Mouse (Mus musculus) hematopoietic stem cell, adult 5-6 weeks (primary cell): ENCODE measurements around the gene Pnkp. TPM values are rescaled to one million over a fixed set of nuclear protein-coding genes. Genes with fewer than 3 reads are reported as not detected.
"Not testable (repeated sequence)": the region's sequence is repeated elsewhere in the genome, so short reads cannot be mapped to it uniquely, and the experiment has no call there.

Source experiments
- ATAC-seq, 2 experiments: fragments of 125-278 bp in 1 of 2; replicated peaks in 1 of 2; 2 replicates each; pipeline ENCODE4 v1.8.0; 2016 to 2017; ENCODE audit warnings: inconsistent platforms in 2 of 2, mild to moderate bottlenecking in 2 of 2, moderate number of reproducible peaks in 2 of 2, low read depth in 1 of 2, moderate TSS enrichment in 1 of 2; ENCODE audit not compliant: low FRiP score in 2 of 2, poor library complexity in 2 of 2, severe bottlenecking in 2 of 2, insufficient read depth in 1 of 2, low TSS enrichment in 1 of 2
- total RNA-seq: library from RNA; stranded (forward); fragments of 172-1452, 232-1000 nt; gene quantifications from 2 replicates; pipeline ENCODE4 v1.2.3, GENCODE M21; 2017

The Pnkp gene
- total RNA-seq, 1 experiment from 2014 or later: 30.0 TPM

- ATAC-seq: no peak
These were observed 4.5 kb downstream of the Pnkp start for GRCm38 (mm10) chr7:44861429-44861816.

DNA sequence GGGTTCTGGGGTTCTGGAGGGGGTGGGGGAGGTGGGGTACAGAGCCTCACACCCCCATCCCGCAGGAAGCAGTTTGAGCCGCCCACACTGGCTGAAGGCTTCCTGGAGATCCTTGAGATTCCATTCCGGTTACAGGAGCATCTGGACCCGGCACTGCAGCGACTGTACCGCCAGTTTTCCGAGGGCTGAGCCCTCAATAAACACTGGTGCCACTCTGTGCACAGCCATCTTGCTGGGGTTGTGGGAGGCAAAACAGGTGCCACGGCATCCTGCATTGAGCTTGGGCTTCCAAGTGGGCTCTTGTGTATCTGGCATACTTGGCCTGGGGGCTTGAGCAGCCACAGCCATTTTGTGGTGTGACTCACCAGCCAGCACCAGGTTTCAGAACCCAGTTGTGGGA lies 5.5 kb downstream of the Pnkp start:
- no peak for ATAC-seq

DNA sequence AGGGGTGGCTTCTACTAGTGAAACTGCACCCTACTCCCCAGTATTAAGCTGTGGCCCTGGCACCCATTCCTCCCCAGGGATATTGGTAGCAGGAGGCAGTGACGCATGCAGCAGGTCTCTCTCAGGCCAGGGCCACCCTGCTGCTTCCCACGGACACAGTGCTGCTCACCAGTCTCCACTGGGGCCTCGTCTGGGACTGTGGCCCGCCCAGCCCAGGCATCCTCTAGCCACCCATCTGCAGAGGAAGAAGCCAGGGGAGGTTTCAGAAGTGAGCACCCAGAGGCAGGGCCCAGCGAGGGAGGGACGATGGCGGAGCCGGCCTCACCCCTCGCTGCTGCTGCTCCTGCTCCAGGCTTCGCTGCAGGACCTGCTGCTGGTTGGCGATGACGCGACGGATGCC lies 6.3 kb downstream of the Pnkp start:
- ATAC-seq: no peak

DNA sequence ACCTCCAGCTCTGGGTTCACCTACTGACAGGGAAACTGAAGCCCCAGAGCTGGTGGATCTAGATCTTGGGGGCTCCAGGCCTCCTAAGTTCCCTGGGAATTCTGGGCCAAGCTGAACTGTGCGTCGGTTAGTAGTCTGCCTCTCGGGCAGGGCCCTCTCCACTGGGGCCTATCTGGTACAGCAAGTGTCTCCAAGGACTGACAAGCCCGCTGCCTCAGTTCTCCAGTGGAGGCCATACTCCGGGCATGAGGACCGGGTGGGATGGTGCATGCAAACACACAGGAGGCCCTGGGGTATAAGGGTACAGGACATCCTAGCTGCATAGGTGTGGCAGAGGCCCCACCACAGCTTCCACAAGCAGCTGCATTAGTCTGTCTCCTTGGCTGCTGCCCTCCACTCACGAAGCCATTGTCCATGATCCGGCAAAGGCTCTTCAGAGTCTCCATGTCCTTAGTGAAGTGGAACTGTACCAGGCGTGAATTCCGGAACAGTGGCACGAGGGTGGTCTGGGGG lies 7.1 kb downstream of the Pnkp start:
- ATAC-seq: no peak

DNA sequence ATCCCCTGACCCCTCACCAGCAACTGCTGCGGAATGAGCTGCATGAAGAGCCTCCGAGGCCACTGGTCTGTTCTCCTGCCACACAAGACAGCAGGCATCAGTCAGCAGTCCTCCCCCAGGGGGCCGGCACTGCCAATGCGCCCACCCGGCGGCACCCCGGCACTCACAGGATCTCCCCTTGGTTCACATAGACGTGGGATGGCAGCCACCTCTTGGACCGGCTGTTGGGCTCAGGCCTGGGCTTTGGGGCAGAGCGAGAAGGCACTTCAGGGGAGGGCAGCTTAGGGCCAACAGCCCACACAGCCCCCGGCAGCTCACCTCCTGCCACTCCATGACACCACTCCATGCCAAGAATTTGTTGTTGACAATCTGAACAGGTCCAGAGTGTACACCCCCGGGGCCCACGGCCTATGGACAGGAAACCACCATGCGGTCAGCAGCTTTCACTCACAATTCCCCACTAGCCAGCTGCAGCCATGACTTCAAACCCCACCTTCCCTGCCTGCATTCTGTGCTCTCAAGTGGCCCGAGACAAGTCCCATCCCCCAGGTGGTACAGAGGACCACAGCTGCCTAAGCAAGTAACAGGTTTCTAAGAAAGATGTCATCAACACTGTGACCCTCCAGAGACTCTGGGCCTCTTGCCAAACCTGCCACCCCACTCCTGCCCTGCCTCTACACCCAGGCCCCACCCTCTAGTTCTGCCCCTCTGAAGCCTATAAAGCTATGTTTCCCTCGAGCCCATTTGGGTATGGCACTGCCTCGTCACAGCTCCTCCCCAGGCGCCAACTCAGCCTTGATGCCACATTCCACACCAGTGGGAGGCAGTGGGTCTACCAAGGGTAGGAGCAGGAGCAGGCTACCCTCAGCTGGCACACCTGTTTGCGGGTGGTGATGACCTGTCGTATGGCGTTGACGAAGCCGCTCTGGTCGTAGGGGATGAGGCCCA lies 7.9 kb downstream of the Pnkp start:
- ATAC-seq: no peak

GRCm38 (mm10) chr7:44866276-44867009 lies 9.5 kb downstream of the Pnkp start:
- peak; percentile 22 to 39 for ATAC-seq

- no peak for ATAC-seq
These were observed 10.2 kb downstream of the Pnkp start for GRCm38 (mm10) chr7:44867010-44867702.

DNA sequence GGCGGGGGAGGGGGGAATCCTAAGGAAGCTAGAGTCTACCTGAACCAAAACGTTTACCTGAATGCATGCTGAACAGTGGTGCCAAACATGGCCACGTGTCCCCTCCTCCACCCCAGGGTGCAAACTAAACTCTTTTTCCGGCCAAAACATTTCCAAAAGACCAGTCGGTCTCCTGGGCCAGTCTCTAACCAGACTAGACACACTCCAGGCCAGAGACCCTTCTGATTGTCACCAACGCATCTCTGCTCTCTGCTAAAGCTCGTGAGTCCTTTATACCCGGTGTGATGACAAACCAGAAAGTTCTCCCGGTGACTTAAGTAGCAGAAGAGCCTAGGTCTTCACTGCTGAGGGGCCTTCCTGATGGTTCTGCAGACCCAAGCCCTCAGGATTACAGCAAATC lies 10.9 kb downstream of the Pnkp start:
- ATAC-seq: no peak

- no peak for ATAC-seq
These were observed 11.5 kb downstream of the Pnkp start for GRCm38 (mm10) chr7:44868465-44868864.

DNA sequence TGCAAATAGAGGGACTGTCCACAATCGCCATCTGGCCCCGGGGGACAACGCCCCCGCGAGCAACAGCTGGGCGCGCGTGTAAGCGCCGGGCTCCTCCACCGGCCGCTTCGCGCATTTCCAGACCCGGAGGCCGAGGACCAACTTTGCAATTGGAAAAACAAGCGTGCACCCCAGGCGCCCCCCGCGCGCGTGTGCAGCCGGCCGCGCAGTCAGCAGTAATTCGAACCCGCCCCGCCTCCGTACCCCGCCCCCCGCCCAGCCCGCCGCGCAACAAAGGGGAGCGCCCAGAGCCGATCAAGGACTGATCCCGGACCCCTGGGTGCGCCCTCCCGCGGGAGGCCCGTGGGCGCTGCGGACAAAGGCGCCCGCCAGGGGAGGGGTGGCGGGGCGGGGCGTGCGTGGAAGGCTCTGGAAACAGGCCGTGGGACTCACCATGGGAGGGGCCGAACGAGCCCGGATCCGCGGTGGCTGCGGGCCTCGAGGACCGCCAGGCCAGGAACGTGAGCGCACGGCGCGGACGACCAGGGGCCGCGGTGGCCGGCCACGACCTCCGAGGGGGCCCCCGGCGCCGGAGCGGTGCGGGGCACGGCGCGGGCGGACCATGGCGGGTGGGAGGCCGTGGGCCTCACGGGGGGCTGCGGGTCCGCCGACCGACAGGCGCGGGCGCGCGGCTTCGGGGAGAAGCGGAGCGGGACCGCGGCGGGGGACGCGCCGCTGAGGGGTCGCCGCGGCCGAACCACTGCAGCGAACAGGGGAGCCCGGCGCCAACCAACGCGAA lies 12.2 kb downstream of the Pnkp start:
- ATAC-seq: no peak

- ATAC-seq: peak; percentile 85 to 91
These were observed 13.0 kb downstream of the Pnkp start, which contains the start of gene Ptov1 for GRCm38 (mm10) chr7:44869697-44870528. Ptov1 (minus strand) TSS chr7:44869788.

DNA sequence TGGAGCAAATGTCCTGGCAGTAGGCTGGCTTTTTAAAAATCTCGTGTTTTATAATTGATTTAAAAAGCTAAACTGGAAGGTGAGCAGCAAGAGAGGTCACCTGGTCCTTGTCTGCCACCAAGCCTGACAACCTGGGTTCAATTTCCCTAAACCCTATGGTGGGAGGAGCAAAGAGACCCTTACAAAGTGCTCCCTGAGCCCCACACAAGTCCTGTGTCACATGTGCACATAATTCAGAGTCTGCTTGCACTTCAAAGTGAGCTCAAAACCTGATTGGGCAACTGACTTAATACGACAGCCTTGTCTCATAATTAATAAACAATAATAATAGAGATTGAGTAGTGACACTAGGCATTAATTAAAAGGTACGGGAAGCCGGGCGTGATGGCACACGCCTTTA lies 13.7 kb downstream of the Pnkp start:
- ATAC-seq: no peak

- ATAC-seq: no peak
These were observed 14.2 kb downstream of the Pnkp start for GRCm38 (mm10) chr7:44871181-44871580.

DNA sequence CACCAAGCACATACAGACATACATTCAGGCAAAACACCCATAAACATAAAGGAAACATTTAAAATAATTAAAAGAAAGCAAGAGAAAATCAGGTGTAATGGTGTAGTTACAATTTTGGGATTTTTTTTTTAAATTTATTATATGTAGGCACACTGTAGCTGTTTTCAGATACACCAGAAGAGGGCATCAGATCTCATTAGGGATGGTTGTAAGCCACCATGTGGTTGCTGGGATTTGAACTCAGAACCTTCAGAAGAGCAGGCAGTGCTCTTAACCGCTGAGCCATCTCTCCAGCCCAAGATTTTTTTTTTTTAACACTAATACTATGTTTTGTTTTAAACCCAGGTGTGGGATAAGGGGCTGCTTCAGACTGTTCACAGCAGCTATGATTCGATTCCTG lies 14.8 kb downstream of the Pnkp start:
- not testable (repeated sequence) for ATAC-seq

GRCm38 (mm10) chr7:44877833-44878232 lies 20.9 kb downstream of the Pnkp start:
- no peak for ATAC-seq

- no peak for ATAC-seq
These were observed 26.1 kb downstream of the Pnkp start for GRCm38 (mm10) chr7:44883036-44883435.
